8 mouse cellular contexts compared by ENCODE assay signal in genomic region chr10:77089336-77089735, GRCm38 (mm10). TPM values are rescaled to one million over a fixed set of nuclear protein-coding genes. Genes with fewer than 3 reads are reported as not detected.
A peak's percentile ranks its signal among the peaks of the same experiment; 100 is the strongest.
DNase-seq lines count a peak whose midpoint lies in the region; ATAC-seq and TF ChIP-seq lines count a peak whose summit lies in the region.

No protein-coding gene starts in this region.

- DNase-seq in adrenal gland, postnatal 36 days = peak; percentile 84 to 85
- DNase-seq in heart, postnatal 10 days = peak; percentile 59 to 72
- DNase-seq in lung, postnatal 0 days (ENCODE audit: low spot score) = peak; percentile 89
- DNase-seq in yolk sac, embryonic 10.5 days (ENCODE audit: low spot score) = peak; percentile 77
- DNase-seq in left cerebral cortex, postnatal 25 days (ENCODE audit: low spot score in 2 of 2) = no peak
- DNase-seq in left cerebral cortex, adult 18-20 months (ENCODE audit: low spot score in 2 of 2) = no peak

- no peak for TF ChIP-seq CTCF in lung, postnatal 0 days (IDR thresholded peaks at IDR 0.05)

- H3K9ac ChIP-seq in forebrain, embryonic 13.5 days = no peak overlapping the region
- H3K9ac ChIP-seq in forebrain, embryonic 15.5 days (replicated peaks) = no peak overlapping the region
- no peak overlapping the region for H3K9ac ChIP-seq in lung, postnatal 0 days (replicated peaks; ENCODE audit: low read depth)

- H3K36me3 ChIP-seq in forebrain, embryonic 13.5 days (ENCODE audit: poor library complexity, severe bottlenecking) = peaks cover 45% of the 10 kb centered on the region; the same call in 1 of the 2 replicates
- H3K36me3 ChIP-seq in forebrain, embryonic 15.5 days = no peaks in the 10 kb centered on the region
- no peaks in the 10 kb centered on the region for H3K36me3 ChIP-seq in lung, postnatal 0 days (ENCODE audit: insufficient read depth, low read length)

- peaks cover 13% of the 10 kb centered on the region for H3K9me3 ChIP-seq in forebrain, embryonic 13.5 days (replicated peaks)
- H3K9me3 ChIP-seq in forebrain, embryonic 15.5 days = 0 out of 2 replicates have a peak, but pooled peaks cover 5% of the 10 kb centered on the region
- H3K9me3 ChIP-seq in lung, postnatal 0 days (ENCODE audit: low read length) = no peaks in the 10 kb centered on the region

- TF ChIP-seq EP300 in lung, postnatal 0 days (IDR thresholded peaks at IDR 0.05) = no peak

- H3K4me3 ChIP-seq in forebrain, embryonic 13.5 days = no peak overlapping the region
- H3K4me3 ChIP-seq in forebrain, embryonic 15.5 days = no peak overlapping the region
- 0 out of 2 replicates have a peak overlapping the region, but pooled peaks have one; percentile 6 for H3K4me3 ChIP-seq in lung, postnatal 0 days (ENCODE audit: low read depth, low read length)

- H3K27me3 ChIP-seq in forebrain, embryonic 13.5 days = no peaks in the 10 kb centered on the region
- no peaks in the 10 kb centered on the region for H3K27me3 ChIP-seq in forebrain, embryonic 15.5 days
- H3K27me3 ChIP-seq in lung, postnatal 0 days (replicated peaks; ENCODE audit: insufficient read depth, low read length) = no peaks in the 10 kb centered on the region

- H3K4me2 ChIP-seq in forebrain, embryonic 13.5 days = peak overlapping the region; percentile 5; the same call in 1 of the 2 replicates
- H3K4me2 ChIP-seq in forebrain, embryonic 15.5 days (replicated peaks) = no peak overlapping the region
- peak overlapping the region; percentile 5; the same call in 1 of the 2 replicates for H3K4me2 ChIP-seq in lung, postnatal 0 days (replicated peaks; ENCODE audit: low read depth, low read length)

- no peak for ATAC-seq in forebrain, embryonic 13.5 days
- ATAC-seq in forebrain, embryonic 15.5 days (replicated peaks) = no peak
- ATAC-seq in lung, postnatal 0 days = peak; percentile 84

- no peak overlapping the region for H3K27ac ChIP-seq in forebrain, embryonic 13.5 days
- no peak overlapping the region for H3K27ac ChIP-seq in forebrain, embryonic 15.5 days (replicated peaks)
- H3K27ac ChIP-seq in lung, postnatal 0 days (ENCODE audit: low read length) = peak overlapping the region; percentile 49; the same call in 1 of the 2 replicates

- peaks cover 5% of the 10 kb centered on the region; the same call in 1 of the 2 replicates for H3K4me1 ChIP-seq in forebrain, embryonic 13.5 days
- no peaks in the 10 kb centered on the region for H3K4me1 ChIP-seq in forebrain, embryonic 15.5 days
- H3K4me1 ChIP-seq in lung, postnatal 0 days (ENCODE audit: insufficient read depth, low read depth, low read length) = no peaks in the 10 kb centered on the region

- intact Hi-C loops in heart, postnatal 10 days (cut with DNase I) = loop anchor here (10.0 kb wide), 1 partner anchor 415 kb away; no protein-coding TSS in a partner anchor
- intact Hi-C loops in left cerebral cortex, postnatal 25 days (cut with DNase I) = no loop called here

- 58% methylated on average over 8 of the region's 8 CpGs for WGBS in forebrain, embryonic 13.5 days
- WGBS in forebrain, embryonic 15.5 days = 53% methylated on average over 8 of the region's 8 CpGs
- WGBS in lung, postnatal 0 days = 51% methylated on average over 8 of the region's 8 CpGs

RNA-seq across cellular contexts. Expression of gene Slc19a1, which starts 57.3 kb away (rescaled TPM):
- 28.0 and 33.7 TPM in 2 replicates for polyA plus RNA-seq in forebrain, embryonic 13.5 days (2015; fragmentation: Nextera tagmentation; extraction: Ambion mirVana)
- polyA plus RNA-seq in forebrain, embryonic 15.5 days (2015; fragmentation: Nextera tagmentation; extraction: Ambion mirVana) = 35.4 and 37.9 TPM in 2 replicates
- total RNA-seq in adrenal gland, postnatal 36 days (2021) = 10 to 100 TPM; 19.3 to 25.1 TPM
- total RNA-seq in heart, postnatal 10 days (2021) = 1 to 10 TPM; 4.7 to 7.5 TPM
- 8.1 and 8.4 TPM in 2 replicates for polyA plus RNA-seq in lung, postnatal 0 days (2015; fragmentation: Nextera tagmentation; extraction: Ambion mirVana)
- total RNA-seq in left cerebral cortex, postnatal 25 days (2021) = 10 to 100 TPM; 23.3 to 26.3 TPM
- 10 to 100 TPM; 23.9 to 26.1 TPM for total RNA-seq in left cerebral cortex, adult 18-20 months (2021)

Comparison
In these comparisons a context has a peak if more than half of its experiments do, and no peak if none do; other contexts are left out.
1. DNase-seq: peak in adrenal gland, postnatal 36 days (2 of 2), heart, postnatal 10 days (2 of 2), lung, postnatal 0 days (single experiment) and yolk sac, embryonic 10.5 days (single experiment); none in left cerebral cortex, postnatal 25 days (0 of 2) and left cerebral cortex, adult 18-20 months (0 of 2).